Mouse (Mus musculus) heart, embryonic 12.5 days (tissue): ENCODE data around the gene Mrps34. TPM values are rescaled to one million over a fixed set of nuclear protein-coding genes. Genes with fewer than 3 reads are reported as not detected.

Experiments used
- ATAC-seq: fragments of 200-750 bp; cut with Nextera tagmentation; 2 replicates; pipeline ENCODE4 v1.8.0; 2017; ENCODE audit warnings: moderate TSS enrichment, moderate library complexity; ENCODE audit not compliant: insufficient number of reproducible peaks, low FRiP score
- H3K27ac ChIP-seq: fragments of 300-500 bp; sonication (generic); 2 replicates; pipeline ENCODE4 v1.5.1; 2016; ENCODE audit warnings: mild to moderate bottlenecking, moderate library complexity; ENCODE audit not compliant: poor library complexity, severe bottlenecking
- H3K27me3 ChIP-seq: fragments of 300-500 bp; sonication (generic); replicated peaks from 2 replicates; pipeline ENCODE4 v1.6.1; 2016; ENCODE audit warnings: mild to moderate bottlenecking, moderate library complexity
- H3K36me3 ChIP-seq: fragments of 300-500 bp; sonication (generic); 2 replicates; pipeline ENCODE4 v1.6.1; 2016; ENCODE audit warnings: mild to moderate bottlenecking, moderate library complexity
- H3K4me1 ChIP-seq: fragments of 300-500 bp; sonication (generic); replicated peaks from 2 replicates; pipeline ENCODE4 v1.6.1; 2016; ENCODE audit warnings: mild to moderate bottlenecking
- H3K4me2 ChIP-seq: fragments of 300-500 bp; sonication (generic); 2 replicates; pipeline ENCODE4 v1.6.1; 2016; ENCODE audit warnings: mild to moderate bottlenecking, moderate library complexity
- H3K4me3 ChIP-seq: fragments of 300-500 bp; sonication (generic); 2 replicates; pipeline ENCODE4 v1.5.1; 2016; ENCODE audit warnings: mild to moderate bottlenecking
- H3K9ac ChIP-seq: fragments of 300-500 bp; sonication (generic); 2 replicates; pipeline ENCODE4 v1.6.1; 2016; ENCODE audit warnings: mild to moderate bottlenecking, moderate library complexity
- H3K9me3 ChIP-seq: fragments of 300-500 bp; sonication (generic); replicated peaks from 2 replicates; pipeline ENCODE4 v1.6.1; 2016; ENCODE audit warnings: mild to moderate bottlenecking, moderate library complexity
- WGBS: fragments of 180-500 bp; shearing (Covaris S2); methylation state at CpG from one replicate; pipeline ENCODE4 v1.1.7; 2016; 5-methylcytosine and 5-hydroxymethylcytosine counted together
- polyA plus RNA-seq: library from polyadenylated mRNA; unstranded; fragments of >200 nt; fragmentation: Nextera tagmentation; extraction: Ambion mirVana; gene quantifications from 2 replicates; pipeline ENCODE4 v1.2.1, GENCODE M21; 2016

Gene Mrps34
- polyA plus RNA-seq = 91.1 and 94.9 TPM in 2 replicates

DNA sequence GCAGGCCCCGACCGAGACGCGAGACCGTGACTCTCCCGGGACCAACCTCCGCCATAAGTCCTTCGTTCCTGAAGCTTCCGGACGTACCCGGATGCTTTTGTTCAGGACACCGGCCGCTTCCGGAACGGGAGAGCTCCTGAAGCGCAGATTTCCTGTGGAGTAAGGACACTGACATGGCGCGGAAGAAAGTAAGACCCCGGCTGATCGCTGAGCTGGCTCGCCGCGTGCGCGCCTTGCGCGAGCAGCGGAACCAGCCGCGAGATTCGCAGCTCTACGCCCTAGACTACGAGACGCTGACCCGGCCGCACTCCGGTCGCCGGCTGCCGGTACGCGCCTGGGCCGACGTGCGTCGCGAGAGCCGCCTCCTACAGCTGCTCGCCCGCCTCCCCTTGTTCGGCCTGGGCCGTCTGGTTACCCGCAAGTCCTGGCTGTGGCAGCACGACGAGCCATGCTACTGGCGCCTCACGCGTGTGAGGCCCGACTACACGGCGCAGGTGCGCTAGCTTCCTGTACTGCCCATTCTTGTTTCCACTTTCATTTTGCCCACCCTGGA, at the start of gene Mrps34, which contains the start of gene Eme2:
TSS of gene Mrps34 (plus strand) at position 122 of the 553 bp plus-strand sequence.
TSS of gene Eme2 (minus strand) at position 93 of the 553 bp plus-strand sequence.
- Histone ChIP-seq H3K36me3 (peaks cover 71% of the 10 kb centered on the region), H3K9ac (peak within 1 kb of the TSS; percentile 94), H3K4me2 (peak within 1 kb of the TSS; percentile 96), H3K4me3 (peak within 1 kb of the TSS; percentile 69), H3K27ac (peak within 1 kb of the TSS; percentile 84), H3K4me1 (peaks cover 48% of the 10 kb centered on the region), H3K9me3 (no peaks in the 10 kb centered on the region), H3K27me3 (no peaks in the 10 kb centered on the region)
- WGBS = under 1% methylated on average over 62 of the region's 62 CpGs
- ATAC-seq = peak; percentile 42

DNA sequence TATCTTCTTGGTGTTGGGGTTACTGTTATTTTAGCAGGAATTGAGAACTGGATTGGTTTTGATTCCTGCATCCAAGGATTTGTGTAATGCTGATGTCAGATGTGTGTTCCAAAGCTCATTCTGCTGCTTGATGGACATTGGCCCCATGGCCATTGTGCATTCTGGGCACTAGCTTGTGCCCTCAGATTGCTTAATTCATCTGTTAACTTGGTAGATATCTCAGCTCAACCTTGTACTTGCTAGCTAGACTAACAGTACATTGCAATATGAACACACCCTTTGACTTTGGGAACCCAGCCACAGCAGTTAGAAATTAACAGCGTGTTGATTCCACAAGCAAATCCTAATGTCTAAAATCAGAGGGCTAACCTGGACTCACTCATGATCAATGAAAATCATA, 47.5 kb upstream of the Mrps34 start:
- H3K4me2 ChIP-seq = peak overlapping the region; percentile 15; the same call in 1 of the 2 replicates
- H3K27ac ChIP-seq = no peak overlapping the region
- no peak for ATAC-seq
- no peak overlapping the region for H3K4me3 ChIP-seq
- no peaks in the 10 kb centered on the region for H3K9me3 ChIP-seq
- peaks cover 23% of the 10 kb centered on the region for H3K4me1 ChIP-seq
- 91% methylated on average over 1 of the region's 1 CpGs for WGBS
- H3K36me3 ChIP-seq = no peaks in the 10 kb centered on the region
- peaks cover 14% of the 10 kb centered on the region for H3K27me3 ChIP-seq
- H3K9ac ChIP-seq = no peak overlapping the region

GRCm38 (mm10) chr17:24848600-24849031, 46.3 kb upstream of the Mrps34 start:
- no peak for ATAC-seq
- peak overlapping the region; percentile 68 for H3K27ac ChIP-seq
- peaks cover 23% of the 10 kb centered on the region for H3K4me1 ChIP-seq
- H3K9ac ChIP-seq = peak overlapping the region; percentile 52
- H3K4me2 ChIP-seq = peak overlapping the region; percentile 76
- peaks cover 8% of the 10 kb centered on the region for H3K36me3 ChIP-seq
- no peaks in the 10 kb centered on the region for H3K9me3 ChIP-seq
- H3K4me3 ChIP-seq = peak overlapping the region; percentile 46
- H3K27me3 ChIP-seq = peaks cover 14% of the 10 kb centered on the region

GRCm38 (mm10) chr17:24849733-24850064, 45.2 kb upstream of the Mrps34 start:
- ATAC-seq = peak; percentile 63; the same call in 1 of the 2 replicates
- Histone ChIP-seq H3K27me3 (peaks cover 9% of the 10 kb centered on the region; the same call in 1 of the 2 replicates), H3K27ac (peak overlapping the region; percentile 98), H3K4me3 (peak overlapping the region; percentile 81), H3K36me3 (peaks cover 12% of the 10 kb centered on the region), H3K4me1 (peaks cover 17% of the 10 kb centered on the region), H3K9me3 (no peaks in the 10 kb centered on the region), H3K9ac (peak overlapping the region; percentile 91), H3K4me2 (peak overlapping the region; percentile 94)
- under 1% methylated on average over 21 of the region's 21 CpGs for WGBS

DNA sequence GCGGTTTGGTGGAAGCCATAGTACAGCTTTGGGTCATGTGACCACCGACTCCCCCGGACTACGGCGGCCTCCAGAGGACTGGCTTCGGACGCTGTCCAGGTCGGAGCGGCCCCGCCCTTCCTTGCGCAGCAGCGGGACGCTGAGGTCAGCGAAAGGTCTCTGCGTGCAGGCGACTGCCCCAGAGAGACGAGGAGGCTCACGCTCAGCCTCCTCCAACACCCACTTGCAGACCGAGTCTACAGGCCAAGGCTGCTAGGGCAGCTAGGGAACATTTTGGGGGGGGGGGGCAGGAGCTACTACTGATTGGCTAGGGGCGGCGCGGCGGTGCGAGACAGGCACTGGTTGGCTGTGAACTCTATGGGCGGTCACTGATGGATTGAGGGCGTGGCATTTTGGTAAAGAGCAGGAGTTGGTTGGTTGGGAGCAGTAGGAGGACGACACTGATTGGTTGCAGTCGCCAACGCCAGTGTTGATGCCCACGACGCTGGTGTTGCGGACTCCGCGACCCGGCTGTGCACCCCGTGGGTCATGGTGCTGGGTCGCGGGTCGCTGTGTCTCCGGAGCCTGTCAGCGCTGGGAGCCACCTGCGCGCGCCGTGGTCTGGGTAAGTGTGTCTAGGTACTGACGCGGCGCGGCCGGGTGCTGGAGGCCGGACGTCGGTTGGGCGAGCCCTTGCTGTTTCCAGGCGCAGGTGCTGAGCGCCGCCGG, 44.7 kb upstream of the Mrps34 start, which contains the start of gene Fahd1:
TSS of gene Fahd1 (minus strand) at position 300 of the 708 bp plus-strand sequence.
- H3K27ac ChIP-seq = peak within 1 kb of the TSS; percentile 98
- peaks cover 9% of the 10 kb centered on the region; the same call in 1 of the 2 replicates for H3K27me3 ChIP-seq
- peak; percentile 99 for ATAC-seq
- no peaks in the 10 kb centered on the region for H3K9me3 ChIP-seq
- H3K36me3 ChIP-seq = peaks cover 12% of the 10 kb centered on the region
- peak within 1 kb of the TSS; percentile 81 for H3K4me3 ChIP-seq
- peak within 1 kb of the TSS; percentile 91 for H3K9ac ChIP-seq
- peak within 1 kb of the TSS; percentile 94 for H3K4me2 ChIP-seq
- WGBS = under 1% methylated on average over 58 of the region's 58 CpGs
- peaks cover 15% of the 10 kb centered on the region for H3K4me1 ChIP-seq

- Histone ChIP-seq H3K9me3 (no peaks in the 10 kb centered on the region), H3K4me3 (peak overlapping the region; percentile 81), H3K36me3 (peaks cover 14% of the 10 kb centered on the region), H3K4me2 (peak overlapping the region; percentile 94), H3K9ac (peak overlapping the region; percentile 91), H3K4me1 (peaks cover 15% of the 10 kb centered on the region), H3K27ac (peak overlapping the region; percentile 32; the same call in 1 of the 2 replicates), H3K27me3 (peaks cover 9% of the 10 kb centered on the region; the same call in 1 of the 2 replicates)
- 3% methylated on average over 20 of the region's 20 CpGs for WGBS
- ATAC-seq = no peak
These were observed 44.2 kb upstream of the Mrps34 start for GRCm38 (mm10) chr17:24850773-24851127.

- no peaks in the 10 kb centered on the region for H3K9me3 ChIP-seq
- peaks cover 22% of the 10 kb centered on the region for H3K36me3 ChIP-seq
- peaks cover 9% of the 10 kb centered on the region; the same call in 1 of the 2 replicates for H3K27me3 ChIP-seq
- H3K4me1 ChIP-seq = peaks cover 15% of the 10 kb centered on the region
- 79% methylated on average over 10 of the region's 10 CpGs for WGBS
- H3K4me2 ChIP-seq = peak overlapping the region; percentile 94
- H3K9ac ChIP-seq = peak overlapping the region; percentile 91; the same call in 1 of the 2 replicates
- no peak for ATAC-seq
- H3K27ac ChIP-seq = no peak overlapping the region
- peak overlapping the region; percentile 81 for H3K4me3 ChIP-seq
These were observed 43.4 kb upstream of the Mrps34 start for GRCm38 (mm10) chr17:24851381-24852125.

- Histone ChIP-seq H3K4me3 (no peak overlapping the region), H3K4me2 (no peak overlapping the region), H3K27me3 (peaks cover 9% of the 10 kb centered on the region; the same call in 1 of the 2 replicates), H3K9me3 (no peaks in the 10 kb centered on the region), H3K9ac (no peak overlapping the region), H3K27ac (no peak overlapping the region), H3K36me3 (peaks cover 49% of the 10 kb centered on the region), H3K4me1 (peaks cover 9% of the 10 kb centered on the region)
- no peak for ATAC-seq
- WGBS = 64% methylated on average over 3 of the region's 3 CpGs
These were observed 39.0 kb upstream of the Mrps34 start for GRCm38 (mm10) chr17:24855838-24856464.

GRCm38 (mm10) chr17:24856589-24856988, 38.3 kb upstream of the Mrps34 start:
- no peak overlapping the region for H3K4me2 ChIP-seq
- H3K27ac ChIP-seq = no peak overlapping the region
- peaks cover 3% of the 10 kb centered on the region; the same call in 1 of the 2 replicates for H3K27me3 ChIP-seq
- no peak overlapping the region for H3K4me3 ChIP-seq
- H3K9me3 ChIP-seq = no peaks in the 10 kb centered on the region
- ATAC-seq = no peak
- no peak overlapping the region for H3K9ac ChIP-seq
- H3K4me1 ChIP-seq = peaks cover 2% of the 10 kb centered on the region; the same call in 1 of the 2 replicates
- 88% methylated on average over 13 of the region's 13 CpGs for WGBS
- H3K36me3 ChIP-seq = peaks cover 55% of the 10 kb centered on the region

DNA sequence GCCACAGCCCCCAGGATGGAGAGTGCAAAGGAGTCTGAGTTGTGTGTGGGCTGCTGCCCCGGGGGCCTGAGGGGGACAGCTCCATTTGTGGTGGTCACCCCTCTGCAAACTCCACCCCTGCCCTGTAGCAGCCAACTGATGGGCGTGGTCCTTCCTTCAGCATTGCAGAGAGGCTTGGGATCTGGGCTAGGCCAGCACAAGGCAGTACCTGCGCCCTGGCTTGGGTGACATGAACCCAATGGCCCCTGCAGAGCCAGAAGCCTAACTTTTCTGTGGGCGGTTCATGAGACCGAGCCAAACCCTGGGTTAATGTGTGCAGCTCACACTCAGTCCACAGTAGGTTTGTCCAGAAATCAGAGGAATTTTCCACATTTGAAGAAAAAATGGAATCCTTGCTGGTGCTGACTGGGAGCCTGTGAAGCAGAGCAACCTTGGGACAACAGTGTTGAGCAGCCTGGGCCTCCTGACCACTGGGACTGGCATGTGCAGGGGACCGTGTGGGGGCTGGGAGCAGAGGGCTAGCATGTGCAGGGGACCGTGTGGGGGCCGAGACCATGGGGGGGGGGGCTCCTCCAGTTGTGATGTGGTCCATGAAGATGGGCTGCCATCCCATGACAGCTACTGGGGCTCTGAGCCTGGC, 37.0 kb upstream of the Mrps34 start:
- H3K9me3 ChIP-seq = no peaks in the 10 kb centered on the region
- no peaks in the 10 kb centered on the region for H3K4me1 ChIP-seq
- H3K4me3 ChIP-seq = no peak overlapping the region
- no peak overlapping the region for H3K9ac ChIP-seq
- H3K36me3 ChIP-seq = peaks cover 64% of the 10 kb centered on the region
- no peak for ATAC-seq
- WGBS = 79% methylated on average over 8 of the region's 8 CpGs
- H3K4me2 ChIP-seq = no peak overlapping the region
- no peaks in the 10 kb centered on the region for H3K27me3 ChIP-seq
- H3K27ac ChIP-seq = no peak overlapping the region
